Mouse (Mus musculus) embryonic stem cell, embryonic (primary cell): ENCODE measurements around the gene Cfap44.

Experiments
- CTCF ChIA-PET, 4 experiments: fragments of 300-600 bp in 2 of 4; fragments of 350-600 bp in 2 of 4; sonication (Branson Sonifier 250); formaldehyde crosslinking; loops; one replicate each; lab custom pipeline; 2022; ENCODE audit warnings: inconsistent platforms in 2 of 4; lab: Charles Lee
- POLR2A ChIA-PET, 4 experiments: fragments of 300-600 bp in 2 of 4; fragments of 350-600 bp in 2 of 4; sonication (Branson Sonifier 250); formaldehyde crosslinking; loops; one replicate each; lab custom pipeline; 2022; ENCODE audit warnings: antibody characterized with exemption in 4 of 4, inconsistent platforms in 1 of 4; lab: Charles Lee

Gene Cfap44

GRCm38 (mm10) chr16:44507027-44507929 is 112.7 kb downstream of the Cfap44 start:
- POLR2A ChIA-PET: interaction anchor here in 2 of 4 experiments (0.6 to 0.9 kb wide), 3 partner anchors 10 to 74 kb away, joined by 3 read pairs; no protein-coding TSS in a partner anchor

GRCm38 (mm10) chr16:44508025-44508424 is 113.4 kb downstream of the Cfap44 start:
- CTCF ChIA-PET: no interaction called here
- POLR2A ChIA-PET: no interaction called here

More at GRCm38 (mm10) chr16:44507027-44507929, 112.7 kb downstream of the Cfap44 start:
- CTCF ChIA-PET: interaction anchor here in 1 of 4 experiments (0.5 kb wide), 1 partner anchor 109 kb away, joined by 4 read pairs; no protein-coding TSS in a partner anchor

GRCm38 (mm10) chr16:44508772-44509171 is 114.2 kb downstream of the Cfap44 start:
- ChIA-PET CTCF (interaction anchor here in 1 of 4 experiments (0.6 kb wide), 1 partner anchor 208 kb away, joined by 3 read pairs; no protein-coding TSS in a partner anchor), POLR2A (interaction anchor here in 1 of 4 experiments (0.6 kb wide), 1 partner anchor 170 kb away, joined by 4 read pairs; no protein-coding TSS in a partner anchor)

GRCm38 (mm10) chr16:44509458-44510344 is 115.1 kb downstream of the Cfap44 start:
- ChIA-PET POLR2A (no interaction called here), CTCF (interaction anchor here in 1 of 4 experiments (0.6 kb wide), 1 partner anchor 207 kb away, joined by 3 read pairs; no protein-coding TSS in a partner anchor)

- CTCF ChIA-PET: interaction anchor here in 1 of 4 experiments (1.5 kb wide), 1 partner anchor 133 kb away, joined by 3 read pairs; no protein-coding TSS in a partner anchor
- POLR2A ChIA-PET: interaction anchor here in 2 of 4 experiments (0.7 to 1.0 kb wide), 2 partner anchors 19 to 128 kb away, joined by 3 to 4 read pairs; no protein-coding TSS in a partner anchor
Measured at GRCm38 (mm10) chr16:44510521-44511213, 116.1 kb downstream of the Cfap44 start.

GRCm38 (mm10) chr16:44516498-44516897 is 121.9 kb downstream of the Cfap44 start:
- CTCF ChIA-PET: no interaction called here

GRCm38 (mm10) chr16:44523595-44523994 is 129.0 kb downstream of the Cfap44 start:
- POLR2A ChIA-PET: interaction anchor here in 1 of 4 experiments (1.5 kb wide), 1 partner anchor 8 kb away, joined by 3 read pairs; no protein-coding TSS in a partner anchor
- CTCF ChIA-PET: interaction anchor here in 1 of 4 experiments (0.6 kb wide), 1 partner anchor 31 kb away, joined by 4 read pairs; no protein-coding TSS in a partner anchor

More at GRCm38 (mm10) chr16:44516498-44516897, 121.9 kb downstream of the Cfap44 start:
- POLR2A ChIA-PET: interaction anchor here in 2 of 4 experiments (0.6 to 0.7 kb wide), 2 partner anchors 9 to 642 kb away, joined by 3 read pairs; no protein-coding TSS in a partner anchor

- CTCF ChIA-PET: no interaction called here
- POLR2A ChIA-PET: interaction anchor here in 1 of 4 experiments (0.6 kb wide), 1 partner anchor 403 kb away, joined by 3 read pairs; no protein-coding TSS in a partner anchor
Measured at GRCm38 (mm10) chr16:44526044-44526443, 131.4 kb downstream of the Cfap44 start.

- CTCF ChIA-PET: no interaction called here
- POLR2A ChIA-PET: interaction anchor here in 1 of 4 experiments (0.6 kb wide), 1 partner anchor 404 kb away, joined by 3 read pairs; no protein-coding TSS in a partner anchor
Measured at GRCm38 (mm10) chr16:44526689-44527088, 132.1 kb downstream of the Cfap44 start.

- ChIA-PET CTCF (interaction anchor here in 1 of 4 experiments (0.6 kb wide), 1 partner anchor 11 kb away, joined by 4 read pairs; no protein-coding TSS in a partner anchor), POLR2A (interaction anchor here in 1 of 4 experiments (0.7 kb wide), 1 partner anchor 8 kb away, joined by 4 read pairs; no protein-coding TSS in a partner anchor)
Measured at GRCm38 (mm10) chr16:44527218-44527905, 132.8 kb downstream of the Cfap44 start.

- ChIA-PET CTCF (interaction anchor here in 1 of 4 experiments (0.6 kb wide), 1 partner anchor 640 kb away, joined by 3 read pairs; the partner anchor contains the start of gene Ccdc191), POLR2A (interaction anchor here in 1 of 4 experiments (1.2 kb wide), 1 partner anchor 389 kb away, joined by 3 read pairs; the partner anchor contains the start of genes Atp6v1a and Naa50)
Measured at GRCm38 (mm10) chr16:44528955-44529354, 134.4 kb downstream of the Cfap44 start.

- ChIA-PET CTCF (no interaction called here), POLR2A (interaction anchor here in 1 of 4 experiments (1.2 kb wide), 1 partner anchor 390 kb away, joined by 3 read pairs; the partner anchor contains the start of genes Atp6v1a and Naa50)
Measured at GRCm38 (mm10) chr16:44529691-44530090, 135.1 kb downstream of the Cfap44 start.

GRCm38 (mm10) chr16:44530191-44530590 is 135.6 kb downstream of the Cfap44 start:
- CTCF ChIA-PET: no interaction called here

GRCm38 (mm10) chr16:44530829-44531228 is 136.2 kb downstream of the Cfap44 start:
- POLR2A ChIA-PET: interaction anchor here (0.6 to 1.1 kb wide), 8 partner anchors 10 to 193 kb away, joined by 3 to 7 read pairs (median 4); partner anchors contain the start of genes Boc (in 1 of the 4) and Nepro (in 1 of the 4)
- CTCF ChIA-PET: interaction anchor here in 1 of 4 experiments (0.6 to 0.7 kb wide), 3 partner anchors 94 to 231 kb away, joined by 4 to 11 read pairs (median 6); no protein-coding TSS in a partner anchor

More at GRCm38 (mm10) chr16:44530191-44530590, 135.6 kb downstream of the Cfap44 start:
- POLR2A ChIA-PET: no interaction called here

- CTCF ChIA-PET: interaction anchor here in 1 of 4 experiments (0.6 to 0.7 kb wide), 3 partner anchors 93 to 232 kb away, joined by 4 to 11 read pairs (median 6); no protein-coding TSS in a partner anchor
- POLR2A ChIA-PET: interaction anchor here (0.6 to 1.1 kb wide), 9 partner anchors 9 to 238 kb away, joined by 3 to 7 read pairs (median 4); partner anchors contain the start of genes Boc (in 1 of the 4) and Nepro (in 1 of the 4)
Measured at GRCm38 (mm10) chr16:44531239-44531797, 136.7 kb downstream of the Cfap44 start.
